Mouse (Mus musculus): ENCODE measurements at regions not wholly inside any gene's neighbourhood (a gene's known extent, or its start where the extent isn't known, plus 50 kb on each side); places are given as distances from the start of the nearest gene placed in this dataset.

GRCm38 (mm10) chr7:124957329-124957728, 487.1 kb upstream of the Kdm8 start:
- Histone ChIP-seq H3K36me3 (ENCODE audit: control insufficient read depth, insufficient read depth) (no peaks in the 10 kb centered on the region), H3K4me3 (ENCODE audit: insufficient read depth, poor library complexity, severe bottlenecking) (no peak overlapping the region)
- TF ChIP-seq FOSL1 (IDR thresholded peaks at IDR 0.05; ENCODE audit: insufficient read depth, low read length, poor library complexity, severe bottlenecking) (no peak), CTCF (IDR thresholded peaks at IDR 0.05; ENCODE audit: control insufficient read depth, insufficient read depth, insufficient read length) (no peak), USF1 (IDR thresholded peaks at IDR 0.05; ENCODE audit: low read depth) (no peak), MAX (IDR thresholded peaks at IDR 0.05) (no peak), MYOG (IDR thresholded peaks at IDR 0.05; ENCODE audit: control insufficient read depth, extremely low read depth, insufficient read length) (no peak), MYOD1 (IDR thresholded peaks at IDR 0.05; ENCODE audit: control insufficient read depth, insufficient read length, low read depth) (no peak), CEBPB (IDR thresholded peaks at IDR 0.05; ENCODE audit: low read depth) (no peak)

GRCm38 (mm10) chr7:124974870-124975488, 469.5 kb upstream of the Kdm8 start:
- H3K79me2 ChIP-seq (ENCODE audit: control insufficient read depth, insufficient read depth), result no peaks in the 10 kb centered on the region
- no peak overlapping the region for H3K4me3 ChIP-seq (ENCODE audit: insufficient read depth, poor library complexity, severe bottlenecking)
- TF ChIP-seq MYOD1 (IDR thresholded peaks at IDR 0.05; ENCODE audit: control insufficient read depth, insufficient read length, low read depth), result no peak
- no peak for TF ChIP-seq MAX (IDR thresholded peaks at IDR 0.05)
- TF ChIP-seq CEBPB (IDR thresholded peaks at IDR 0.05; ENCODE audit: low read depth), result no peak
- no peak for TF ChIP-seq USF1 (IDR thresholded peaks at IDR 0.05; ENCODE audit: low read depth)
- TF ChIP-seq CTCF (IDR thresholded peaks at IDR 0.05; ENCODE audit: control insufficient read depth, insufficient read depth, insufficient read length), result no peak
- TF ChIP-seq MYOG (IDR thresholded peaks at IDR 0.05; ENCODE audit: control insufficient read depth, extremely low read depth, insufficient read length), result no peak
- TF ChIP-seq FOSL1 (IDR thresholded peaks at IDR 0.05; ENCODE audit: insufficient read depth, low read length, poor library complexity, severe bottlenecking), result no peak
- H3K27me3 ChIP-seq (ENCODE audit: control insufficient read depth, insufficient read depth, insufficient read length), result no peaks in the 10 kb centered on the region
- no peaks in the 10 kb centered on the region for H3K36me3 ChIP-seq (ENCODE audit: control insufficient read depth, insufficient read depth)
- H3ac ChIP-seq (ENCODE audit: control insufficient read depth, insufficient read length, low read depth), result no peak overlapping the region
- H3K79me3 ChIP-seq (ENCODE audit: low read depth), result no peaks in the 10 kb centered on the region

More at GRCm38 (mm10) chr7:124957329-124957728, 487.1 kb upstream of the Kdm8 start:
- Histone ChIP-seq H3K79me2 (ENCODE audit: control insufficient read depth, insufficient read depth) (no peaks in the 10 kb centered on the region), H3K79me3 (ENCODE audit: low read depth) (no peaks in the 10 kb centered on the region), H3ac (ENCODE audit: control insufficient read depth, insufficient read length, low read depth) (no peak overlapping the region), H3K27me3 (ENCODE audit: control insufficient read depth, insufficient read depth, insufficient read length) (no peaks in the 10 kb centered on the region)

- Histone ChIP-seq H3K36me3 (ENCODE audit: control insufficient read depth, insufficient read depth) (no peaks in the 10 kb centered on the region), H3K79me3 (ENCODE audit: low read depth) (no peaks in the 10 kb centered on the region), H3K4me3 (ENCODE audit: insufficient read depth, poor library complexity, severe bottlenecking) (no peak overlapping the region), H3K79me2 (ENCODE audit: control insufficient read depth, insufficient read depth) (no peaks in the 10 kb centered on the region), H3ac (ENCODE audit: control insufficient read depth, insufficient read length, low read depth) (no peak overlapping the region), H3K27me3 (ENCODE audit: control insufficient read depth, insufficient read depth, insufficient read length) (no peaks in the 10 kb centered on the region)
- TF ChIP-seq CEBPB (IDR thresholded peaks at IDR 0.05; ENCODE audit: low read depth) (no peak), USF1 (IDR thresholded peaks at IDR 0.05; ENCODE audit: low read depth) (no peak), CTCF (IDR thresholded peaks at IDR 0.05; ENCODE audit: control insufficient read depth, insufficient read depth, insufficient read length) (no peak), MYOD1 (IDR thresholded peaks at IDR 0.05; ENCODE audit: control insufficient read depth, insufficient read length, low read depth) (no peak), MYOG (IDR thresholded peaks at IDR 0.05; ENCODE audit: control insufficient read depth, extremely low read depth, insufficient read length) (no peak), MAX (IDR thresholded peaks at IDR 0.05) (no peak), FOSL1 (IDR thresholded peaks at IDR 0.05; ENCODE audit: insufficient read depth, low read length, poor library complexity, severe bottlenecking) (no peak)
Measured at GRCm38 (mm10) chr7:124989456-124989855, 455.0 kb upstream of the Kdm8 start.

- Histone ChIP-seq H3K79me2 (ENCODE audit: control insufficient read depth, insufficient read depth) (no peaks in the 10 kb centered on the region), H3ac (ENCODE audit: control insufficient read depth, insufficient read length, low read depth) (no peak overlapping the region), H3K36me3 (ENCODE audit: control insufficient read depth, insufficient read depth) (no peaks in the 10 kb centered on the region), H3K79me3 (ENCODE audit: low read depth) (no peaks in the 10 kb centered on the region), H3K27me3 (ENCODE audit: control insufficient read depth, insufficient read depth, insufficient read length) (no peaks in the 10 kb centered on the region), H3K4me3 (ENCODE audit: insufficient read depth, poor library complexity, severe bottlenecking) (no peak overlapping the region)
- TF ChIP-seq MAX (IDR thresholded peaks at IDR 0.05), result no peak
- TF ChIP-seq USF1 (IDR thresholded peaks at IDR 0.05; ENCODE audit: low read depth), result no peak
- no peak for TF ChIP-seq MYOD1 (IDR thresholded peaks at IDR 0.05; ENCODE audit: control insufficient read depth, insufficient read length, low read depth)
- TF ChIP-seq MYOG (IDR thresholded peaks at IDR 0.05; ENCODE audit: control insufficient read depth, extremely low read depth, insufficient read length), result no peak
- no peak for TF ChIP-seq CEBPB (IDR thresholded peaks at IDR 0.05; ENCODE audit: low read depth)
- TF ChIP-seq CTCF (IDR thresholded peaks at IDR 0.05; ENCODE audit: control insufficient read depth, insufficient read depth, insufficient read length), result no peak
- no peak for TF ChIP-seq FOSL1 (IDR thresholded peaks at IDR 0.05; ENCODE audit: insufficient read depth, low read length, poor library complexity, severe bottlenecking)
Measured at GRCm38 (mm10) chr7:124990695-124991094, 453.8 kb upstream of the Kdm8 start.

- TF ChIP-seq CEBPB (IDR thresholded peaks at IDR 0.05; ENCODE audit: low read depth) (no peak), MAX (IDR thresholded peaks at IDR 0.05) (no peak), CTCF (IDR thresholded peaks at IDR 0.05; ENCODE audit: control insufficient read depth, insufficient read depth, insufficient read length) (no peak), FOSL1 (IDR thresholded peaks at IDR 0.05; ENCODE audit: insufficient read depth, low read length, poor library complexity, severe bottlenecking) (no peak), MYOG (IDR thresholded peaks at IDR 0.05; ENCODE audit: control insufficient read depth, extremely low read depth, insufficient read length) (no peak), MYOD1 (IDR thresholded peaks at IDR 0.05; ENCODE audit: control insufficient read depth, insufficient read length, low read depth) (no peak), USF1 (IDR thresholded peaks at IDR 0.05; ENCODE audit: low read depth) (no peak)
- Histone ChIP-seq H3K79me3 (ENCODE audit: low read depth) (no peaks in the 10 kb centered on the region), H3K36me3 (ENCODE audit: control insufficient read depth, insufficient read depth) (no peaks in the 10 kb centered on the region), H3K27me3 (ENCODE audit: control insufficient read depth, insufficient read depth, insufficient read length) (no peaks in the 10 kb centered on the region), H3K79me2 (ENCODE audit: control insufficient read depth, insufficient read depth) (no peaks in the 10 kb centered on the region), H3K4me3 (ENCODE audit: insufficient read depth, poor library complexity, severe bottlenecking) (no peak overlapping the region), H3ac (ENCODE audit: control insufficient read depth, insufficient read length, low read depth) (no peak overlapping the region)
Measured at GRCm38 (mm10) chr7:124996538-124996937, 447.9 kb upstream of the Kdm8 start.

Data from C2C12 (cell line).